Mouse (Mus musculus) hindbrain, embryonic 11.5 days (tissue): ENCODE data around the gene Socs4. TPM values are rescaled to one million over a fixed set of nuclear protein-coding genes. Genes with fewer than 3 reads are reported as not detected.

ENCODE experiments used
- ATAC-seq: fragments of 200-750 bp; cut with Nextera tagmentation; 2 replicates; pipeline ENCODE4 v1.8.0; 2017; ENCODE audit warnings: mild to moderate bottlenecking, moderate TSS enrichment, moderate library complexity; ENCODE audit not compliant: low FRiP score
- DNase-seq: peaks from one replicate; pipeline ENCODE4 v3.0.0-alpha.2; 2015; ENCODE audit warnings: low spot score
- H3K27ac ChIP-seq: fragments of 300-500 bp; sonication (generic); 2 replicates; pipeline ENCODE4 v1.5.1; 2014; ENCODE audit warnings: mild to moderate bottlenecking, low read depth, low read length
- H3K27me3 ChIP-seq: fragments of 300-500 bp; sonication (generic); 2 replicates; pipeline ENCODE4 v1.6.1; 2014; ENCODE audit warnings: mild to moderate bottlenecking, low read length, moderate library complexity, mixed read lengths; ENCODE audit not compliant: control insufficient read depth, insufficient read depth
- H3K36me3 ChIP-seq: fragments of 300-500 bp; sonication (generic); 2 replicates; pipeline ENCODE4 v1.6.1; 2014; ENCODE audit warnings: mild to moderate bottlenecking, low read length, moderate library complexity, mixed read lengths; ENCODE audit not compliant: control insufficient read depth, insufficient read depth
- H3K4me1 ChIP-seq: fragments of 300-500 bp; sonication (generic); replicated peaks from 2 replicates; pipeline ENCODE4 v1.6.1; 2014; ENCODE audit warnings: low read length, mixed read lengths; ENCODE audit not compliant: control insufficient read depth, insufficient read depth
- H3K4me2 ChIP-seq: fragments of 300-500 bp; sonication (generic); replicated peaks from 2 replicates; pipeline ENCODE4 v1.6.1; 2014; ENCODE audit warnings: mild to moderate bottlenecking, low read depth, low read length
- H3K4me3 ChIP-seq: fragments of 300-500 bp; sonication (generic); 2 replicates; pipeline ENCODE4 v1.5.1; 2014; ENCODE audit warnings: low read depth, low read length
- H3K9ac ChIP-seq: fragments of 300-500 bp; sonication (generic); 2 replicates; pipeline ENCODE4 v1.6.1; 2014; ENCODE audit warnings: low read depth, low read length
- H3K9me3 ChIP-seq: fragments of 300-500 bp; sonication (generic); 2 replicates; pipeline ENCODE4 v1.6.1; 2016; ENCODE audit warnings: low read length; ENCODE audit not compliant: control insufficient read depth
- WGBS: fragments of 180-500 bp; shearing (Covaris S2); extraction: QIAGEN DNeasy Blood & Tissue Kit; methylation state at CpG from one replicate; pipeline ENCODE4 v1.1.7; 2014; 5-methylcytosine and 5-hydroxymethylcytosine counted together
- polyA plus RNA-seq: library from polyadenylated mRNA; unstranded; fragments of >200 nt; fragmentation: Nextera tagmentation; extraction: Ambion mirVana; gene quantifications from 2 replicates; pipeline ENCODE4 v1.2.1, GENCODE M21; 2014

Socs4 gene
- polyA plus RNA-seq, 1 experiment from 2014 or later = 7.2 TPM

- WGBS = 3% methylated on average over 22 of the region's 22 CpGs
- ATAC-seq (peak; percentile 31), DNase-seq (no peak)
- peak overlapping the region; percentile 64 for H3K9ac ChIP-seq
- H3K4me3 ChIP-seq = peak overlapping the region; percentile 76
- H3K9me3 ChIP-seq = no peaks in the 10 kb centered on the region
- H3K36me3 ChIP-seq = no peaks in the 10 kb centered on the region
- peak overlapping the region; percentile 94 for H3K27ac ChIP-seq
- no peaks in the 10 kb centered on the region for H3K27me3 ChIP-seq
- H3K4me1 ChIP-seq = no peaks in the 10 kb centered on the region
- peak overlapping the region; percentile 58 for H3K4me2 ChIP-seq
Measured at GRCm38 (mm10) chr14:47276036-47276603, 611 bp upstream of the Socs4 start.

GRCm38 (mm10) chr14:47279058-47279457 lies 2.3 kb downstream of the Socs4 start:
- Histone ChIP-seq H3K27me3 (no peaks in the 10 kb centered on the region), H3K36me3 (no peaks in the 10 kb centered on the region), H3K4me2 (no peak overlapping the region), H3K4me1 (no peaks in the 10 kb centered on the region), H3K9ac (no peak overlapping the region), H3K4me3 (no peak overlapping the region), H3K9me3 (no peaks in the 10 kb centered on the region), H3K27ac (no peak overlapping the region)
- DNase-seq (no peak), ATAC-seq (no peak)
- 79% methylated on average over 2 of the region's 2 CpGs for WGBS

- no peaks in the 10 kb centered on the region for H3K27me3 ChIP-seq
- no peaks in the 10 kb centered on the region for H3K9me3 ChIP-seq
- H3K36me3 ChIP-seq = no peaks in the 10 kb centered on the region
- no peak overlapping the region for H3K27ac ChIP-seq
- ATAC-seq (no peak), DNase-seq (no peak)
- H3K4me3 ChIP-seq = no peak overlapping the region
- H3K4me2 ChIP-seq = no peak overlapping the region
- no peaks in the 10 kb centered on the region for H3K4me1 ChIP-seq
- H3K9ac ChIP-seq = no peak overlapping the region
- WGBS = 92% methylated on average over 4 of the region's 4 CpGs
Measured at GRCm38 (mm10) chr14:47281535-47281934, 4.8 kb downstream of the Socs4 start.

- Histone ChIP-seq H3K9ac (no peak overlapping the region), H3K36me3 (no peaks in the 10 kb centered on the region), H3K27ac (no peak overlapping the region), H3K4me1 (no peaks in the 10 kb centered on the region), H3K9me3 (no peaks in the 10 kb centered on the region), H3K4me2 (no peak overlapping the region), H3K4me3 (no peak overlapping the region), H3K27me3 (no peaks in the 10 kb centered on the region)
- 95% methylated on average over 7 of the region's 7 CpGs for WGBS
- DNase-seq (no peak), ATAC-seq (no peak)
Measured at GRCm38 (mm10) chr14:47283568-47283967, 6.8 kb downstream of the Socs4 start.

GRCm38 (mm10) chr14:47285271-47285670 lies 8.5 kb downstream of the Socs4 start:
- Histone ChIP-seq H3K9me3 (no peaks in the 10 kb centered on the region), H3K4me2 (no peak overlapping the region), H3K27ac (no peak overlapping the region), H3K4me3 (no peak overlapping the region), H3K9ac (no peak overlapping the region), H3K36me3 (no peaks in the 10 kb centered on the region), H3K27me3 (no peaks in the 10 kb centered on the region), H3K4me1 (no peaks in the 10 kb centered on the region)
- WGBS = 100% methylated on average over 2 of the region's 2 CpGs
- DNase-seq (no peak), ATAC-seq (no peak)

GRCm38 (mm10) chr14:47286215-47286614 lies 9.5 kb downstream of the Socs4 start:
- Histone ChIP-seq H3K36me3 (no peaks in the 10 kb centered on the region), H3K9ac (no peak overlapping the region), H3K4me3 (no peak overlapping the region), H3K4me2 (no peak overlapping the region), H3K9me3 (no peaks in the 10 kb centered on the region), H3K27ac (no peak overlapping the region), H3K4me1 (no peaks in the 10 kb centered on the region), H3K27me3 (no peaks in the 10 kb centered on the region)
- DNase-seq = no peak
- WGBS = 97% methylated on average over 1 of the region's 1 CpGs
- ATAC-seq = no peak

- no peak overlapping the region for H3K27ac ChIP-seq
- ATAC-seq (no peak), DNase-seq (no peak)
- H3K9me3 ChIP-seq = no peaks in the 10 kb centered on the region
- no peaks in the 10 kb centered on the region for H3K27me3 ChIP-seq
- H3K4me1 ChIP-seq = no peaks in the 10 kb centered on the region
- H3K4me3 ChIP-seq = no peak overlapping the region
- H3K9ac ChIP-seq = no peak overlapping the region
- no peaks in the 10 kb centered on the region for H3K36me3 ChIP-seq
- H3K4me2 ChIP-seq = no peak overlapping the region
- 81% methylated on average over 4 of the region's 5 CpGs for WGBS
Measured at GRCm38 (mm10) chr14:47287021-47287420, 10.3 kb downstream of the Socs4 start.

GRCm38 (mm10) chr14:47291772-47292171 lies 15.0 kb downstream of the Socs4 start:
- H3K4me3 ChIP-seq = no peak overlapping the region
- WGBS = 94% methylated on average over 1 of the region's 1 CpGs
- no peaks in the 10 kb centered on the region for H3K4me1 ChIP-seq
- H3K27me3 ChIP-seq = no peaks in the 10 kb centered on the region
- ATAC-seq = no peak
- H3K36me3 ChIP-seq = no peaks in the 10 kb centered on the region
- no peak overlapping the region for H3K27ac ChIP-seq
- no peak overlapping the region for H3K9ac ChIP-seq
- H3K4me2 ChIP-seq = no peak overlapping the region
- DNase-seq = no peak
- no peaks in the 10 kb centered on the region for H3K9me3 ChIP-seq

- 69% methylated on average over 4 of the region's 4 CpGs for WGBS
- no peak overlapping the region for H3K4me2 ChIP-seq
- ATAC-seq (no peak), DNase-seq (no peak)
- no peaks in the 10 kb centered on the region for H3K27me3 ChIP-seq
- no peaks in the 10 kb centered on the region for H3K4me1 ChIP-seq
- no peak overlapping the region for H3K4me3 ChIP-seq
- no peak overlapping the region for H3K9ac ChIP-seq
- H3K27ac ChIP-seq = 0 out of 2 replicates have a peak overlapping the region, but pooled peaks have one; percentile 11
- no peaks in the 10 kb centered on the region for H3K36me3 ChIP-seq
- no peaks in the 10 kb centered on the region for H3K9me3 ChIP-seq
Measured at GRCm38 (mm10) chr14:47294136-47294535, 17.4 kb downstream of the Socs4 start.
